Mouse (Mus musculus): ENCODE measurements around the gene Pxk.

Pxk gene

DNA sequence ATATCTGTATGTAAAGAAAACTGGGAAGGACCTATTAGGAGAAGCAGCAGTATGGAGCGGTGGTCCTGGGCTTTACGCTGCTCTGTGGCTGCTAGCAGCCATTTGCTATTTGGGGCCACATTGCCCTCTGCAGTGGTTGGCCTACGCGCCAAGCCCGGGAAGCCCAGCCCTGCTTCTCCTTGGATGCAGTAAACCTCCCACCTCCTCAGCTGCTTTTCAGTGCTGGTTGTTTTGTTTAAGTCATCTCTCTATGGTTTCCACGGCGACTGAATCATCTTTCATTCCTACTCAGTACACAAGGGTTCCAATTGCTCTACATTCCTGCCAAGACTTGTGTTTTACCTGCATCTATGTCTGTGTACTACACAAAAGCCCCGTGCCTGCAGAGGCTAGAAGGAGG, 50.8 kb downstream of the Pxk start:
- DNase-seq: no peak

DNA sequence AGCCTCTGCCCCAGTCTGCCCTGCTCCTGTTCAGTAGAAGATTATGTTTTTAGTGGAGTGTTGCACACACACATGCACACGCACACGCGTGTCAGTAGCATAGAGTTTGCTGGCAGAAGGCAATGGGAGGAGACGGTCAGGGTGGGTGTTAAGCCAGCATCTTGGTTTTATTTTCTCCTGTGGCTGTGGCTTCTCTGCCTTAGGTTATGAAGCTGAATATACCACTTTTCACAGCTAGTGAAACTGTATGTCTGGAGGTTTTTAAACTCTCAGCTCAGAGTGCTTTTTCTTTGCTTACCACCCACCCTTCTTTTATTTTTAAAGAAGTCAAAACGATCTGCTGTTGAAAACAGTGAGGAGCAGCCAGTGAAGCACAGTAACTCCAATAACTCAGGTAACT, 53.7 kb downstream of the Pxk start:
- no peak for DNase-seq

DNA sequence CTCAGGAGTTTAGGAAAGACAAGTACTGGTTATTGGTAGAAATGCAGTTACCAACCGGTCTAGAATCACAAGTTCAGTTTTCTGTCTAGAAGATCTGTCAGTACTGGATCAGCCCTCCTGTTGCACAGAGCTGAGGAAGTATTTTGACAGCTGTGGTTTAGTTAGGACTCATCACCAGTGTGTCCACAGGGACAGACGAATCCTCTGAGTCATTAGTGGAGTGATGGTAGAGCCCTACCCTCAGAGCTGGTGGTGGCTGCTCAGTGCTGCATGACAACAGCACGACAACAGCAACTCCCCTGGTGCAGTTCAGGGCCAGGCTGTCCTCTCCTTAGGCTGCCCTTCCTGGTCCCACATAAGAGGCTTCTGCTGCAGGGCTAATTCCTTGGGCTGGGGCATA, 56.1 kb downstream of the Pxk start:
- no peak for DNase-seq

DNA sequence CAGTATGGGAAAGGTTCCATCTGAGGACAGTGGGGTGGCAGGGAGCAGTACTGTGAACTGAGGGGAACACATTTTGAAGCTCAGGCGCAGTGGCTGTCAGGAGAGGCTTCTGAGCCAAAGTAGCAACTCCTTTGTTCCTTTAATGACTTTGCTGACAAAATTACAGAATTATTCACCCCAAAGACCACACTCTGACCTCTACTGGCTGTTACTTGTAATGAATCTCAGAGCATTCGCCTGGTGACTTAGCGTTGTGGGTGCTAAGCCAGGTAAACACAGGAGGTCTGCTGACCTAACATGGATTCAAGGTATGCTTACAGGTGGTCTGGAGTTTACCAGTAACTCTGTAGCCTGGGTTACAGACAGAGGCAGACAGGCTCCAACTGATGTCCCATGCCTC, 58.9 kb downstream of the Pxk start:
- DNase-seq: no peak

DNA sequence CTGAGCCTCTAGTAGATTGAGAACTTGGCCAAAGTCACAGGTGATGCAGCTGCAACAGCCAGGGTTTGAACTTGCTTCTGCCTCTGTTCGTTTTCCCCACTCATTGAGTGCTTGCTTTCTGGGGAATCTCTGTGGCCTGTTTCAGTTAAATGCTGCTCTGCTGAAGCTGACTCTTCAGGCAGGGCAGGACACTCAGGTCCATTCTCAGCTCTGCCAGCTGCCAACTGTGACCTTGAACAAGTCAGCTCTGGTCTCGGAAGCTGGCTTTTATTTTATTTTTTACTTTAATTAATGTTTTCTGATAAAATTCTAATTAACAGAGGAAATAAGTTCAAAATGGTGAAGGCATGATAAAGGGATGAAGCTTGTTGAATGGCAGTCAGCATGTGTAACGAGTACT, 60.7 kb downstream of the Pxk start:
- no peak for DNase-seq

DNA sequence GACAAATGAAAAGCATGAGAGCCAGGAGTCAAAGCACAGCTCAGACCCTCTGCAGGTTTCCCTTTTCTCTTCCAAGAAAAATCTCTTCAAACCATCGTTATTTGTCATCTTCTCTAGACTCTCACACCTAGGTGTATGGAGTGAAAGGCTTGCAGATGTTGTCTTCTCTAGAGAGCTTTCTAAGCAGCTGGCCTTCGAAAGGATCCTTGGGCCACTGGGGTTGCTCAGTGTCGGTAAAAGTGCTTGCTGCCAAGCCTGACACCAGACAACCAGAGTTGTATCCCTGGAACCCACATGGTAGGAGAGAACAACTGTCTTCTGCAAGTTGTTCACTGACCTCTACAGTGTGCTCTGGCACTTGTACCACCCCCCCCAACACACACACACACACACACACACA, 61.1 kb downstream of the Pxk start:
- DNase-seq: no peak

DNA sequence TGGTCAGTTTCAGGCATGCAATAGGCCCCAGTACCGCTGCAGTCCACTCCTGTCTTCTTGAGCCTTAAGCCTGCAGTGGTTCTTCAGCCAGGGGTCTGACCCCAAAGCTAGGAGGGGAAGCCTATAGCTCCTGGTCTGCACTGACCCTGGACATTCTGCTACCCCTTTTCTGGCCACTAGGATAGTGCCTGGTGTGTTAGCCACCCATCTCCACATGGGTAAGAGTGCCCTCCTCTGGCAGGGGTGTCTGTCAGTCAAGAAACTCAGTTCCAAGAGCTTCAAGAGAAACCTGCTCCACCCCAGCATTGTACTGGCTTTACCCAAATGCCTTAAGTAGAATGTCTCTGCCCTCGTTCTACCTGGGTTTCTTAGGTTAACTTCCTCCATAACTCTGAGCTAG, 63.8 kb downstream of the Pxk start:
- no peak for DNase-seq

DNA sequence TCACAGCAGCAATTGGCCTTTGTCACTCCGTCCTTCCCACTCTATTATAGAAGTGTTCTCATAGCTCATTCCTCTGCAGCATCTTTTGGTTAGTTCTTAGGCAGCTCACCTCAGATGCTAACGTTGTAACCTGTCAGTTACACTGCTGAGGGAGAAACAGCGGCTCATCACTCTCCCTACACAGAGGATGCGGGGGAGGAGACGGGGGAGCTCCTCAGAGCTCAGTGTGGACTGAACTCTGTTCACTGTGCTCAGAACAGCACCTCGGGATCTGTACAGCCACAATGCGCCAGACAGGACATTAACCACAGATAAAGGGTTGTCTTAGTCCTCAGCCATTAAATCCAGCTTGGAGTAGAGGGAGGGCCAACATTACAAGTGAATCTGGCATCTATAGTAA, 66.5 kb downstream of the Pxk start:
- DNase-seq: no peak

DNA sequence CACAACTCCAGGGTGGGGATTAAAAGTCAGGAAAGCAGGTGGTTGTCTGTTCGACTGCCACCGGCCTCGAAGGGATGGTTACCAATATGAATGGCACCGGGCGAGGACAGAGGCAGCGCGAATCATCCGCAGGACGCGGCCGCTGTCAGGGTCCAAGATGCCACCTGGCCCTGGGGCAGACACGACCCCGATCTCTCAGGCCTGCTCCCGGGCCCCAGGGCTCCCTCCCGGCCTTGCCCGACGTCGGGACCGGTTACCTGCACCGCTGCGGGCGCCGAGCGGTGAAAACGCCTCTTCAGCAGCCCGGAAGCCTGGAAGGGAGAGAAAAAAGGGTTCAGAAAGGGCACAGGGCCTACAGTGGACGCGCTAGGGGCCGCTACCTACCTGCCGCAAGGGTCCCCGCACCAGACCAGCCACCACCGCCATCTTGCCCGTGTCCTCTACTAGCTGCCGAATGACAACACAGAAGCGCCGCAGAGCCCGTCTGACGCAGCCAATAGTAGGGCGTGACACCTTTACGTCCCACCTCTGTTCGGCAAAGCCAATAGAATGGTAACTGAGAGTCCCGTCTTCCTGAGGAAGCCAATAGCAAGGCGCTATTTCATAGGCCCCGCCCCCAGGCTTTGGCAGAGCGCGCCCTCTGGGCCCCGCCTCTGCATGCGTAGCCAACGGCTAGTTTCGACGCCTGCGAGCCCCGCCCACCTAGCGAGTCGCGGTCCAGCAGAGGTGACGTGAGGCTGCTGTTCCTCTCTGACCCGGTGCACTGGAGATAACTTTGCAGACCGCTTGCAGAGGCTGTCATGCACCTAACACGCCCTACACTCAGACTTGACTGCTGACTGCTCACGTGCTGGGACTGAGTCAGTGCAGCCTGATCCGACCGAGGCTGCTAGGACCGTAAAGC, 74.7 kb downstream of the Pxk start, which contains the start of gene Pdhb:
Gene Pdhb (minus strand): TSS at position 519 of the 904 bp plus-strand sequence.
- DNase-seq: peak; percentile 98 to 99

DNA sequence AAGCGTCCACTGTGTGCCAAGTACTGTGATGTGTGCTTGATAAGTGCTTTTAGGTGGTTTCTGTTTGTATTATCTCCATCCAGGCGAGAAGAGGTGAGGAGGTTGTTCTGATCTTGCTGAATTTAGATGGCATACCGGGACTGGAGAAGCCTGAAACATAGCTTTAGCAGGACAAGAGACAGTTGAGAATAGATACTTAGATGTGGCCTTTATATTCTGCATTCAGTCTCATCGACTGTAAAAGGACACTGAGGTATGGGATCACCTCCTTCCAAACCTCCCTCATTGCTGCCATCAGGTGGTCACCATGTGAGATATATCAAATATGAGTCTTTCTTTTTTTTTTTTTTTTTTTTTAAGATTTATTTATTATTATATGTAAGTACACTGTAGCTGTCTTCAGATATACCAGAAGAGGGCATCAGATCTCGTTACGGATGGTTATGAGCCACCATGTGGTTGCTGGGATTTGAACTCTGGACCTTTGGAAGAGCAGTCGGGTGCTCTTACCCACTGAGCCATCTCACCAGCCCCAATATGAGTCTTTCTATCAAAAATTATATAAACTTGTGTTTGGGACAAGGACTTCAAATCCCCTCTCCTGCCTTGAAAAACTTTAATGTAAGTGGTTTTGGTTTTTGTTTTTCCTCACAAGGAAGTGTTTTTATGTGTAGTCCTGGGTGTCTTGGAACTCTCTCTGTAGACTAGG, 75.7 kb downstream of the Pxk start:
- DNase-seq: peak in 1 of 2 experiments; percentile 17

DNA sequence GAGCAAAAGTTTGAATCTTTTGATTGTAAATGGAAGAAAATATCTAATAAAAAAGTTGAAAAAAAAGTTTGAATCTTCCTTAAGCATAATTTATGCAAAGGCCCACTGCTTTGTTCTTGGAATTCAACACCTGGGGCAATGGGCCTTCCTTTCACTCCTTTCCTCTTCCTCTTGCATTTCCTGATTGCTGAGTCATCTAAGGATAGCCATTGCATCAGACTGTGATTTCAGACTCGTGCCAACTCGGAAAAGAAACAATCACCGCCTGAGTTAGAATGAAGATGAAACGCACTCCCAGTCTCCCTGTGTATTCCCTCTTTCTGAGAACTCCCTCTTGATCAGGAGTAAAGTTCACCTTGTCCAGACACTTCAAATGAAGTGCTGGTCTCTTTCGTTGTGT, 76.6 kb downstream of the Pxk start:
- no peak for DNase-seq

DNA sequence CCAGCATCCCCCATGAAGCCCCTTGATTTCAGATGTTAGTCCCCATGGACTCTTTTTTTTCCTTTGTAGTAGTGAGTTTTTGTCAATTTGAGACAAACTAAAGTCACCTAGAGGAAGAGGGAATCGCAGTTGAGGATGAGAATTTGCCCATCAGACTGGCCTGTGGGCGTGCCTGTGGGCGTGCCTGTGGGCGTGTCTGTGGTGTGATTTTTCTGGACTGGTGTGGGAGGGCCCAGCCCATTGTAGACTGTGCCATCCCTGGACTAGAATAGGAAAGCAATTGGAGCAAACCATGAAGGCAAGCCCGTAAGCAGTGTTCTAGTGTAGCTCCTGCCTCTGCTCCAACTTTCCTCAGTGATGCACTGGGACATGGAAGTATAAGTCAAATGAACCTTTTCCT, 78.2 kb downstream of the Pxk start:
- DNase-seq: no peak

DNA sequence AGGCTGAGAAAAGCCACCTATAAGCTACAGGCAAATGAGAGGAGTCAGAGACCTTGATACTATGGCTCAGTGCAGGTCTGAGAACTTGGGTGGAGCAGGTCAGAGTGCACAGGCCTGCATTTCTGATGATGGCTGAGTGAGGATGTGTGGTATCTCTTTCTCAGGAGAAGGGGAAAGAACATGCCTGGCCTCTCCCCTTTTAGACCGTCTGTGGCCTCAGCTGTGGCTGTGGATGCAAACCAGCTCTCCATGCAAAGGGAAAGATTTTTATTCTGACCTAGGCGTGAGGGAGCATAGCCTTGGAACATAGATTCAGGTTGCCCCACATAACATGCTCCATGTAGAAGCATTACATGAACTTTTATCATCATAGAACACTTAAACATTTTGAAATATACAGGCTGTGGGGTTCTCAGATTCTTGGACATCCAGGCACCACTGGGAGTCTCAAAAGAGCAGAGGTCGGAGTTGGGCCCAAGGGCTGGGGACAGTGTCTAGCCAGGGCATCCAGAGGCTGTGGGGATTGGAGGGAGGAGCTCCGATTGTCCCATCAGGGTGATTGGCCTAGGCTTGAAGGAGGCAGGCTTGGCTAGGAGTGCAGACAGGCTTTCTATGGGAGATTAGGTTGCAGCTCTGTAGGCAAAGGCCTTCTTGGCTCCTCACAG, 82.5 kb downstream of the Pxk start:
- no peak for DNase-seq

DNA sequence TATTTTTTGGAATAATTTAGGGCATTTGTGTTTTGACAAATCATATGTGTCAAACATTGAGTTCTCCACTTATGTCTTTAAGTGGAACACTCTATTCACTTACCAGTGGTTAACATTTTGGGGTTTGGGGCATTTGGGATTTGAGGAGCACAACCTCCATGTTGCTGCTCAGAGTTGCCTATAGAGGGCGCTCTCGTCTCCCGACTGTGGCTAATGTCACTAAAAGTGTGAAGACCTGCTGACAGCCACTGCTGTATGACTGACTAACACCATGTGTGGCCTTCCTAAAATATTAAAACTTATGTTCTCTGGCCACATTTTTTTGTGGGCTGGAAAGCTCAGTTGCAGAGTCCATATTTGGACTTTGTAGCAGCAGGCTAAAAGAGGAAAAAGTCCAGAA, 85.3 kb downstream of the Pxk start:
- no peak for DNase-seq

DNA sequence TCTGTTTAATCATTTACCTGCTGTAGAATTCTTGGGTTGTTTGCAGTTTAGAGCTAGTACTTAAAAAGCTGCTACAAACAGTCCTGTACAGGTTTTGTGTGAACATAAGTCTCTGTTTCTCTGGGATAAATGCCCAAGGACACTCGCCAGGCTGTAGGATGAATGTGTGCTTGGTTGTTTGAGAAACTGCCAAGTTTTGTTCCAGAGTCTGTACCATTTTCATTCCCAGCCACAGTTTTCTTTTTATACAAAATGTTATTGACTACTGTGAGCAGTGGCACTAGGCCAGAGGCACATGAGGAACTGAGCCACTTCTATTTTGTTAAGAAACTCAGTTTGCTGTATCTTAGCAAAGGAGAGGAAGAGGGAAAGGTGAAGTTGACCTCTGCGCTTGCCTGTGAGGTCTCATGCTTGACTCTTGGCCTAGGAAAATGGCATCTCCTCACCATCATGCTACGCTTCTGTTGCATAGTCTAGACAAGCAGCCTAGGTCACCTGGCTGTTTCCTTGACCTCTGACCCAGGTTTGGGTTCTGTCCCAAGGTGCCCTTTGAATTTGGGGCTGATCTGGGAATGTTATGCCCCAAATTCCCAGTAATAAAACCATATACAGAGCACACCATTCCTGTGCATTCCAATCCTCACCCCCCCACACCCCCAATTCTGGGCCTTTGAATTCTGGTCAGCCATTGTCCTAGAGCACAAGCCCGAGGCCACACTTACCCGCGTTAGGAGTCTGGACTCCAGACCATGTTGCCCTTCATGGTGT, 88.5 kb downstream of the Pxk start:
- no peak for DNase-seq

DNA sequence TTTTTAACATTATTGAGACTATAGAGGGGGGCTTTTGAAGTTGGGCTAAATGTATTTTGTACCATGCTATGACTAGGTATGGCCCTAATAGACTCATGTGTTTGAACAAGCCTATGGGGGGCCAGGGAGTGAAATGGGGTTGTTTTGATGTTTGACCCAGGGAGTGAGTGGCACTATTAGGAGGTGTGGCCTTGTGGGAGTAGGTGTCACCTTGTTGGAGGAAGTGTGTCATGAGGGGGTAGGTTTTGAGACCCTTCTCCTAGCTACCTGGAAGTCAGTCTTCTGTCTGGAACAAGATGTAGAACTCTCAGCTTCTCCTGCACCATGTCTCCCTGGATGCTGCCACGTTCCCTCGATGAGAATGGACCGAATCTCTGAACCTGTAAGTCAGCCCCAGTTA, 92.5 kb downstream of the Pxk start:
- no peak for DNase-seq

DNA sequence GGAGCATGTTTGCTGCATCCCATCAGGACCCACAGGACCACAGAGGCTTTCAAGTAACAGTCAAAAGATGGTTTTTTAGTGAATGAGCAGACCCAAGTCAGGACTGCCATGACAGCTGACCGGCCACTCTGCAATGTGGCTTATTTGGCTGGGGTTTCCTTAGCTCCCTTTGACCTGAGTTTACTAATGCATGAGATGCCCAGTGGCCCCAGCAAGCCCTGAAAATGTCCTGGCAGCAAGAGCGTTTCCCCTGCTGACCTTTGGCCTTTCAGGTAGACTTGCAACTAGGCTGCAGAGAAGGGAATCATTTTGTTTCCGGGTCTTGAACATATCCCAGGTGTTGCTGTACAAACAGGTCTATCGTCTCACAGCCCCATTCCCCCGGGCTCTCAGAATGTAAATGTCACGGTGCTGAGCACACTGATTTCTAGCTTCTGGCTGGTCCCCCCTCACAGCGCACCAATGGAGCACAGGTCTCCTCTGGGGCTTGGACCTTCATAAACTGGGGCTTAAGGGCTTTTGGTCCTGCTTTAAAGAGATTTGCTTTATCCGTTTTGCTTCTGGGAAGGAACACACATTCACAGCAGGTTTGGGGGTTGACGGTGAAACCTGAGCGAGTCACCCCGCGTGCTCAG, 93.4 kb downstream of the Pxk start:
- no peak for DNase-seq

DNA sequence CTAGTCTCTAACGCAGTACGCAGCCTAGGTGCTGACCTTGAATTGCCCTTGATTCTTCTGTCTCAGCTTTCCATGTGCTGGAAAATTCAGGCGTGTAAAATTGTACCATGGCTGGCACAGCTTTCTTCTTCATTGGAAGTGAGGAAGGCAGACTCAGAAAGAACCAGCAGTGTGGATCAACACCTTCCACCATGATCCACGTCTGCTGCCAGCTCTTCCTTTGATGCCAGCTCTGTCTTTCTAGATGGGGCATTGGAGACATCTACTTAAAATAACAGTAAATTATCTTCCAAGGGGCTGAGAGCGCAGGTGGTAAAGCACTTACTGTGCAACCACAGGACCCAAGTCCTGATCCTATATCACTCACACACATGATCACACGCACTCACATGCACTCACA, 94.7 kb downstream of the Pxk start:
- no peak for DNase-seq

DNA sequence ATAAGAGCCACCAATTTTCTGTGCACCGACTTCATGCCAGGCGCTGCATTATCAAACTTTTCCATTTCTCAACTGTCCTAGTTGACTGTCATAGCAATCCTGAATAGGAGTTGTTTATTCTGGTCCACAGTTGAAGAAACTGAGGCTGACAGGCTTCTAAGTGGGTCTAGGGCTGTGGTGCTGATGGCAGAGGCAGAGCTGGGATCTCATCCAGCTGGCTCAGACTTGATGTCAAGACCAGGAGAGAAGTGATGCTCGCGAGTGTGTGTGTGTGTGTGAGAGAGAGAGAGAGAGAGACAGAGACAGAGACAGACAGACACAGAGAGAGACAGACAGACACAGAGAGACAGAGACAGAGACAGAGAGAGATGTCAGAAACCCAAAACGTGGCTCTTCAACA, 102.8 kb downstream of the Pxk start:
- DNase-seq: no peak

DNA sequence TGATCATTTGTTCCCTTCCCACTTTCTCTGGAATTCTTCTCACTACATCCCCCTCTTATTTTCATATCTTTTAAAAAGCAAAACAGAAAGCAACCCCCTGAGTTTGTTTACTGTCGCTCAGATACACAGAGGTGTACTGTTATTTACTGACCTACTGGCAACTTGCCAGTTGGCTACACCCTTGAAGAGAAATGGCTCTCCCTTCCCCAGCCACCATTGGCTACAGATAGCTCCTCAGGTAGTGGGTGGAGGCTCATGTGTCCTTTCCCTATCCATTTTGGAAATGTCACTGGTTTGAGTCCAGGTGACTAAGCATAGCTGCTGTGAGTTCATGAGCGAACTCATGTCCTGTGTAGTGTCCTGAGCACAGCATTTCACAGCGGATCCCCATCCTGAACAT, 103.7 kb downstream of the Pxk start:
- DNase-seq: no peak

DNA sequence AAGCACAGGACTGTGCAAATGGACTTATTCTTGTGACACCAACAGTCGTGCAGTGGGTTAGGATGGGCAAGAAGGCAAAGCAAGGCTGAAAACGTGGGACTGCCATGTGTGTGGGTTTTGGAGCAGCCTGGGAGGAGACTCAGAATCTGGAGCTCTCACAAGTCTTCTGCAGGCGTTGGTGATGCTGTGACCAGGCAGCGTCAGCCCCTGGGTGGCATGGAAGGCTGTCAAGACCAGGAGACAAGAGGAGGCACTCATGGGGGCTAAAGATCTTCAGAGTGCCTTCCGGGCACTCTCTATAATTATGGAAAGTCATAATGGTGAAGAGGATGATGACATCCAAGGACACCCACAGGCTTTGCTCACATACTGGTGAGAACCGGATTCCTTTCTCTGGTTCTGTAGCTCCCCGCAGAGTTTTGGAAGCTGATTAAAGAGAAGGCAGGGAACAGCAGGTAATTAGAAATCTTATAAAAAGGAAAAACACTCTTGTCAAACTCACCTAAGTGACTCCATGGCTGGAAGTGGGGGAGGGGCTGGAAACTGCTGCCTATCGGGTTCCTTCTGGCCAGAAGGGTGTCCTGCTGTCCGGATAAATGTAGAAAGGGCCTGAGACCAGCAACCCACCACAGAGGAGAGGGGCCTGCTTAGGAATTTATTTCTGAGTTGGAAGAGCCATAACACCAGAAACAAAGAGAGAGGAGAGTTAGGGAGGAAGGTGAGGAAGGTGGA, 108.3 kb downstream of the Pxk start:
- no peak for DNase-seq

DNA sequence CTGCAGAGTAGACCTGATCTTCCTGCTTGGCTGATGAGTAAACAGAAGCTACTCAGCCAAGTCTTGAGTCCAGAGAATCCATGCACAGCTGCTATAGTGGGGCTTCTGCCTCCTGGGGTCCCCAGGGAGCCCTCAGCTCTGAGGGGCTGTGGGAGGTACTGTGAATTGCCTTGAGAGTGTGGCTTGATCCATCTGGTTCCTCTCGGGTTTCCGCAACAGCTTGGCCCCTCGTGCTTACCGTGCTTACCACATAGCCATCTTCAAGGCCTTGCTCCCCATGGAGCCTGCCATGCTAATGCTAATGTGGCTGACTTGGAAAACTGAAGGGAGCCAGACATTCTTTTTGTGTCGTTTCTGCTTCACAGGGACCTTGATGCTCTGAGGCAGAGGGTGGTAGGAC, 109.1 kb downstream of the Pxk start:
- no peak for DNase-seq
